Mouse (Mus musculus) ES-Bruce4 (cell line): ENCODE measurements around the gene A630001G21Rik.

Experiments
- CTCF ChIP-seq: IDR thresholded peaks from one replicate; pipeline ENCODE4 v1.8.1; 2011; ENCODE audit warnings: low read depth, low read length
- EP300 ChIP-seq: IDR thresholded peaks from 2 replicates; pipeline ENCODE4 v1.6.1; 2011; ENCODE audit warnings: low read depth, low read length; ENCODE audit not compliant: insufficient read depth
- POLR2A ChIP-seq: IDR thresholded peaks from one replicate; pipeline ENCODE4 v1.8.1; 2011; ENCODE audit warnings: low read length; ENCODE audit not compliant: insufficient read depth

DNA sequence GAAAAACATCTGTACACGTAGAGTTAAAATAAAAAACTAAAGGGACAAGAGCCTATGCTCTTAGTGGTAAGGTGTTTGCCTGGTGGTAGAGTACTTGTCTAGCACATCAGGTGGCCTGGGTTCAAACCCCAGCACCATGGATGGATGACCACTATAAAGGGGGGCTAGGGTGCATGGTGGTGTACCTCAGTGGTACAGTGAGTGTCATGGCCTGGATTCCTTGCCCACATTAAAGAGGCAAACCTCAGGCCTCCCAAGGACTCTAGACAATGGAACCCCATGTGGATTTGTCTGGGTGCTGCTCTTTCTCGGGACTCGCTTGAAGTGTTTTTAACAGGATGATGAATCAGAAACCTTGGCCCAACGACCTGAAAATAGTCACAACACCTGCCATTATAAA is 75.9 kb downstream of the A630001G21Rik start:
- no peak for TF ChIP-seq CTCF
- TF ChIP-seq POLR2A: no peak
- no peak for TF ChIP-seq EP300
